Mouse (Mus musculus) liver, adult 2 months (tissue): ENCODE measurements around the gene Sec24b.

ENCODE experiments used
- CTCF ChIP-seq: fragments of 200-500 bp; IDR thresholded peaks from 2 replicates; pipeline ENCODE4 v1.5.1; 2011; ENCODE audit warnings: low read depth, low read length, control low read depth
- POLR2A ChIP-seq: fragments of 200-500 bp; IDR thresholded peaks from 2 replicates; pipeline ENCODE4 v1.6.1; 2011; ENCODE audit warnings: low read length, control low read depth; ENCODE audit not compliant: insufficient read depth; ENCODE audit errors: extremely low read depth

GRCm38 (mm10) chr3:129962533-129962932 lies 98.8 kb downstream of the Sec24b start:
- TF ChIP-seq CTCF, result no peak
- TF ChIP-seq POLR2A, result no peak
